Mouse (Mus musculus) right cerebral cortex, adult 2 months (tissue): ENCODE data around the gene Bloc1s6.
A peak's percentile ranks its signal among the peaks of the same experiment; 100 is the strongest.

Experiments used
- DNase-seq, 2 experiments: peaks; one replicate each; pipeline ENCODE4 v3.0.0; 2021 to 2022; ENCODE audit warnings: low spot score in 2 of 2

Gene Bloc1s6

DNA sequence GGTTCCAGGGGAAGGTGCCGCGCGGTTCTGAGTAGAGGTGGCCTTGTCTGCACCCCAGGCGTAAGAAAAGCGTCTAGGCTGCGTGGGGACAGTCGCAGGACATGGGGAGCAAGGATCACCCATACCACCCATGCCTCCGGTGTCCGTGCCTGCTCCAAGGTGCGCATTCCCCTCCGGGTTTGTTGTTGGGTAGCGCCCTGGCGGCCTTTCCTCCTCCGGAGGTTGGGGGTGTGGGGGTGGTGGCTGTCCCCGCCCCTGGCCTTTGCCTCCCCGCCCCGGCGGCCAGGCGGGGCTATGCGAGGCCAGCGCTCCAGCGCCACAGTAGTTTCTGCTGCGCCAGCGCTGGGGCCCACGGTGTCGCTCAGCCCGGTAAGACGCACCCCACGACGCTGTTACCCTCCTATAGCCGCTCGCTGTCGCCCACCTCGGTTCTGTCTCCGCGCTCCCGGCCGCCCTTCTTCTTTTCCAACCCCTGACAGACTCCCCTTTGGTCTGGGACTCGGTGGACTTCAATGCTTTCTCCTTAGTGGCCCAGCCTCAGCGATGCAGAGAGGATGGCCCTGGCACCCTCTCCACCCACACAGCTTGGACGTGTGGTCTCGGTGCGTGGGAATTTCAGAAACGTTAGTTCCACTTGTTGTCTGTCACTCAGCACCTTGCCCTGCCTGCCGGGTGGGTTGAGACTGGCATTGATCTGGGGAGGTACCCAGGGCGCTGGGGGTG lies 26.9 kb downstream of the Bloc1s6 start, which contains the start of gene Sqor:
Sqor (plus strand) TSS at position 167 of the 723 bp plus-strand sequence.
- peak; percentile 10 to 17 for DNase-seq

DNA sequence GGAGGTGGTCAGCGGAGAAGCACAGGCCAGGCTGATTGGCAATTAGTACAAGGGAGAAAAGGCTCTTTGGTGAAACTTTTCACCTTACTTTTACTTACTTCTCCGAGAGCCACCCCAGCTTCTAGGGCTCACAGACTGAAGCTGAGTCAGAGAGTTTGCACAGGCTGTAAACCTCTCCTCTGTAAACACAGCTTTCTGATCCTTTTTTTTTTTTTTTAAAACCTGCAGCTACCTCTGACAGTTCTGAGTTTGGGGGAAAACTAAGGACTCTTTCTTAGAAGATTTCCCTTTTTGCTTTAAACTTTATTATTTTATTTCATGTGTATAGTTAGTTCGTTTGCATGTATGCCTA lies 27.5 kb downstream of the Bloc1s6 start:
- no peak for DNase-seq

DNA sequence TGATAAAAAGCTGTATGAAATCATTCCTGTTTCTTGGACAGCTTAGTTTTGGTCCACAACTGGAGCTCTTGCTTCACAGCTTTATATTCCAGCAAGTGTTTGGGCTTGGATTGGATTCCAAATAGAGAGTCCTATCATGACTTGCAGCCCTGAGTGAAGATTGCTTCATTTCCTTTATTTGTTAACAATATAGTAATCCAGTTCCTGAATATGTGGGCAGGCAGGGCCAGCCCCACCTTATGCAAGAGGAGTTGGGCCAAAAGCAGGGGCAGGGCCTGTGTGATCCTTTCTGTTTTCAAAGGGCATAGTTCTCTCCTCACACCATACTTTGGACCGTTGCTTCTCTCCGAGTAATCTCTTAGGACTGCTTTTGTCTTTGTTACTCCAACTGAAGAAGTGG lies 32.7 kb downstream of the Bloc1s6 start:
- no peak for DNase-seq

DNA sequence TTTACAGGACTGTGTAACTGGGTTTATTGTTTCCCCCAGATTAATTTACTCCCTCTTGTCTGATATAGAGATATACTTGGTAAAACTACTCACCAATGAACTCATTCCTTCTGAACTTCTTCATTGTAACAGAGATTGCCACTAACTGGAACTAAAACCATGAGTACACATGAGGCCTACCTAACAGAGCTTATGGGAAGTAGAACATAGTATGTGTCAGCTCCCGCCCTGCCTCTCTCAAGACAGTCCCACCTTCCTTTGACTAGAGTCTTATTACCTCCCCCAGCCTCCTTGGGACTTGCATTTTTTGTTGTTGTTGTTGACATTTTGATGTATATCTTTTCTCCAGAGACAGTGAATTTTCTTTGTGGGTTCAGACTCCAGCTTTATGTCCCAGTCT lies 34.6 kb downstream of the Bloc1s6 start:
- DNase-seq = no peak

- no peak for DNase-seq
Measured at GRCm38 (mm10) chr2:122775491-122775890, 37.2 kb downstream of the Bloc1s6 start.

DNA sequence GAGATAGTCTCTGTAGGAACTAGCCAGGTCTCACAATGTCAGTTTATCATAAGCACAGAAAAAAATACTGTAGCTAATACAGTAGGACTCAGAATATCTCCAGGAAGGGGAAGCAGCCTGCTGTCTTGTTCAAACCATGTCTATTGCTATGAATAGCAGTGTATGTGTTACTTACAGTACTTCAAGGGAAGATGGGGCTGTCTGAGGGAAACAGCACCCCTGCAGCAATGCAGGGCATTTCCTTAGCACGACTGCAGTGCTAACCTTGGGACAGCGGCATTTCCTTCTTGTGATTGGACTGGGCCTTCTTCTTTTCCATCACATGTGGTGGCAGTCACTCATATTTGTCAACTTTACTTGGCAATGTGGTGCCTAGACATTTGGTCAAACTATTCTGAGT lies 38.5 kb downstream of the Bloc1s6 start:
- DNase-seq = no peak

- no peak for DNase-seq
Measured at GRCm38 (mm10) chr2:122779967-122780366, 41.7 kb downstream of the Bloc1s6 start.

DNA sequence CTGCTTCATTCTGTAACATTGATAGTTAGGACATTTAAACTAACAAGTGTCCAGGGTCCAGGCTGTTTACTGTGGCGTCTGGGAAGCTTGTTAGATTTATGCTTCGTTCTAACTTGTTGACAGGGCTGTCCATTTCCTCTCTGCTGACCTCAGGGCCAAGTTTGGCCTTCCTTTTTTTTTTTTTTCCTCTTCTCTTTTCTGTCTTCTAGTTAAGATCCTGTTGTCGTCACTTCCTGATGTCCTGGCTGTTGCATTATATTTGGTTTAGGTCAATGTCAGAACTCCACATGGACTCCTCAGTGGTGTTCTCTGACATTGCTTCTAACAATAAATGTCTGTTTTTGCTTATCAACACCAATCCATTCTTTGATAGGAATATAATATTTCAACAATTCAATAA lies 42.1 kb downstream of the Bloc1s6 start:
- no peak for DNase-seq

DNA sequence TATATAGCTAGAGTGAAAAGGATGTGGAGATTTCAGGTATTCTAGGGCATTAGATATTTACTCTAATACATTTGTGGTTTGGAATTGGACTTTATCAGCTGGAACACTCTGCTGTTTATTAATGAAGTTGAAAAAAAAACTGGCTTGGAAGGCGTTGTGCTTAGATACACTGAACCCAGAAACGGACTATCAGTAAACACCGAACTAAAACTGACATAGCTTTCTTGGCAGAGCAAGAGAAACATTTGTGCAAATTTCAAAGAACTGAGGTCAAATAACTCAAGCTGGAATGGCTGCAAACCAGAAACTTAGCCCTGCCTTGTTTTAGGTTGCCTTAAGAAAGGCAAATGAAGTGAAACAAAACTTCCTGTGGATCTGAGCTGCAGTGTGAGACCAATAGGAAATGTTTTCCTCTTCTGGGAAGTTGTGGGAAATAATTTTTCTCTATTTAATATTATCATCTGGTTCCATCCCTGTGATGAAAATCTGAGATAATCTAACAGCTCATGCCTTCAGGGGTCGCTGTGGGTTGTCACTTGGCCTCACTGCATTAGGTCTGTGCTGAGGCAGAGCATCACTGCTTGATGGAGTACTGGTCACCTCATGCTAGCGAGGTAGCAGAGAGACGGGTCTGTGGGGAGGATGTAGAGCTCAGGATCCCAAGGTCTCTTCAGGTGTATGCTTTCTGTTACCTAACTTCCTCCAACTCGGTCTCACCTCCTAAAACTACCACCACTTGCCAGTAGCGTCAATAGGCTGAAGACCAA lies 43.5 kb downstream of the Bloc1s6 start:
- no peak for DNase-seq

GRCm38 (mm10) chr2:122783730-122784129 lies 45.4 kb downstream of the Bloc1s6 start:
- DNase-seq = no peak

DNA sequence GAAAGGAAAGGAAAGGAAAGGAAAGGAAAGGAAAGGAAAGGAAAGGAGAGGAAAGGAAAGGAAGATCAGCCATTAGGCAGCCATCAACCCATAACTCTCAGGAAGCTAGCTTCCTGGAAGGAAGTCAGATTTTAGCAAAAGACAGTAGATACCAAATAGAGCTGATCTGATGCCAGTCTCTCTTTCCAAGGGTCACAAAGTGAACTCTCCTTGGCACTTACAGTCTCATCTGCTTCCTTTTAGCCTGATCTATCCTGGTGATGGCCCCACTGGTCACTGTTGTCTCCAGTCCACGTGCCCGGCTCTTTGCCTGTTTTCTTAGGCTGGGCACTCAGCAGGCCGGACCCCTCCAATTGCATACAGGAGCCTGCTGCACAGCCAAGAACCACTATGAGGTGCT lies 46.4 kb downstream of the Bloc1s6 start:
- DNase-seq = no peak

GRCm38 (mm10) chr2:122786167-122786566 lies 47.9 kb downstream of the Bloc1s6 start:
- no peak for DNase-seq

DNA sequence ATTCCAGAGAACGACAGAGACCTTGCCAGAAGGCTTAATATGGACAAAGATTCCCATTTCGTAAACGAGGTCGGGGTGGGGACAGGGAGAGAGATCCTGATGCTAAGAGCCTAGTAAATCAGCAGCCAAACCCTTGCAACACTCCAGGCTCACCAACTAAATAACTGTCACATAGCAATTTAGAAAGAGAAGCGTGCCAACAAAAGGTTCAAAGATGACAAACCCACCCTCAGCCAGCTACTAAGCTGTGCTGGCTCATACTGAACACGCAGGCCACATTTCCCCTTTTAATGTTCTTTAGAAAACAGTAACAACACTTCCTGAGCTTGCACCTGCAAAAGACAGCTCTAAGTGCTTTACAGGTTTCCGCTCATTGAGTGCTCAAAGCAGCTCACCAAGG lies 51.0 kb downstream of the Bloc1s6 start:
- no peak for DNase-seq

DNA sequence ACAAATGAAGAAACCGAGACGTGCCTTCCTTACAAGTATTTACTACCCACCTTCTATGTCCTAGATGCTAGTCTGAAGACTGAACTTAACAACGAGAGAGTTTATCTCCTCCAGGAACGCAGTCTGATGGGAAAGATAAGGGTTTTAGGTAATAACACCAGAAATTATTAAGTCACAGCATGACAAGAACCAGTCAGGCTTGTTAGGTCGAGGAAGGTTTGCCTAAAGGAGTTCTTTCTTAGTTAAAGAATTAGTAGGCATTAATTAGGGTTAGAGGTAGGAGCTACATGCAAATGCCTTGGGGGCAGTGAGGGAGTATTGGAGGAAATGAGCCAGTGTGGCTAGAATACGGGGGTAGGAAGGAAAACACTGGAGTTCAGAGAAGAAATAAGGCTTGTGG lies 51.4 kb downstream of the Bloc1s6 start:
- DNase-seq = no peak
